Mouse (Mus musculus) midbrain, embryonic 16.5 days (tissue): ENCODE data around the gene Sdhaf1. TPM values are rescaled to one million over a fixed set of nuclear protein-coding genes. Genes with fewer than 3 reads are reported as not detected.

ENCODE experiments used
- ATAC-seq: fragments of 200-750 bp; cut with Nextera tagmentation; 2 replicates; pipeline ENCODE4 v1.8.0; 2017; ENCODE audit warnings: moderate TSS enrichment
- H3K27ac ChIP-seq: fragments of 300-500 bp; sonication (generic); 2 replicates; pipeline ENCODE4 v1.5.1; 2014; ENCODE audit warnings: mild to moderate bottlenecking, low read length, mixed read lengths
- H3K27me3 ChIP-seq: fragments of 300-500 bp; sonication (generic); 2 replicates; pipeline ENCODE4 v1.6.1; 2014; ENCODE audit warnings: low read depth, low read length, mixed read lengths; ENCODE audit not compliant: control insufficient read depth, insufficient read depth
- H3K36me3 ChIP-seq: fragments of 300-500 bp; sonication (generic); 2 replicates; pipeline ENCODE4 v1.6.1; 2014; ENCODE audit warnings: mild to moderate bottlenecking, low read length, moderate library complexity, mixed read lengths; ENCODE audit not compliant: control insufficient read depth, insufficient read depth
- H3K4me1 ChIP-seq: fragments of 300-500 bp; sonication (generic); 2 replicates; pipeline ENCODE4 v1.6.1; 2014; ENCODE audit warnings: mild to moderate bottlenecking, low read length, mixed read lengths; ENCODE audit not compliant: control insufficient read depth, insufficient read depth
- H3K4me2 ChIP-seq: fragments of 300-500 bp; sonication (generic); 2 replicates; pipeline ENCODE4 v1.6.1; 2014; ENCODE audit warnings: mild to moderate bottlenecking, low read length, mixed read lengths
- H3K4me3 ChIP-seq: fragments of 300-500 bp; sonication (generic); 2 replicates; pipeline ENCODE4 v1.5.1; 2014; ENCODE audit warnings: low read depth, mild to moderate bottlenecking, low read length, moderate library complexity, mixed read lengths
- H3K9ac ChIP-seq: fragments of 300-500 bp; sonication (generic); 2 replicates; pipeline ENCODE4 v1.6.1; 2014; ENCODE audit warnings: low read depth, low read length, mixed read lengths
- H3K9me3 ChIP-seq: fragments of 300-500 bp; sonication (generic); replicated peaks from 2 replicates; pipeline ENCODE4 v1.6.1; 2014; ENCODE audit warnings: mild to moderate bottlenecking, low read length, mixed read lengths; ENCODE audit not compliant: control insufficient read depth, poor library complexity, severe bottlenecking
- WGBS: fragments of 180-500 bp; shearing (Covaris S2); extraction: QIAGEN DNeasy Blood & Tissue Kit; methylation state at CpG from one replicate; pipeline ENCODE4 v1.1.7; 2014; 5-methylcytosine and 5-hydroxymethylcytosine counted together
- polyA plus RNA-seq: library from polyadenylated mRNA; unstranded; fragments of >200 nt; fragmentation: Nextera tagmentation; extraction: Ambion mirVana; gene quantifications from 2 replicates; pipeline ENCODE4 v1.2.1, GENCODE M21; 2015

The Sdhaf1 gene
- polyA plus RNA-seq, 1 experiment from 2014 or later: 16.9 TPM

DNA sequence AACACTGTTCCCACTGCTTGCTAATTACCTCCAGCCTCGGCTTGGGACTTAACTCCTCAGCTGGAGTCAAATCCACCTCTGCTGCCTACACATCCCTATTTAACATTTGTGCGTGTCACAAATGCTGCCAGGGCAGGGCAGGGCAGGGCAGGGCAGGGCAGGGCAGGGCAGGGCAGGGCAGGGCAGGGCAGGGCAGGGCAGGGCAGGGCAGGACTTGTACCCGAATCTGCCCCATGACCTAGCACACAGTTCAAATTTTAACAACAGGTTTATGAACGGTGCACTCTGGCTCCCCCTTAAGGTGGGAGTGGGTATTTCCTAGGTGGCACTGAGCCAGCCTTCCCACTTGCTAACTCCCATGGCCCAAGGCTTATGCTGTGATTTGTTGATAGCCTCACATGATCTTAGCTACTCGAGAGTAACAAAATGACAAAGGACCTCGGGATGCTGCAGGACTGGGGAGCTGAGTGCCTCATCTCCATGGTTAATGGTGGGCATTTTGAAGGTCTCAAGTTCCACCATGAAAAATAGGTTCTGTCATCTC lies 29.7 kb upstream of the Sdhaf1 start:
- no peak overlapping the region for H3K4me3 ChIP-seq
- no peak overlapping the region for H3K27ac ChIP-seq
- peaks cover 8% of the 10 kb centered on the region; the same call in 1 of the 2 replicates for H3K36me3 ChIP-seq
- ATAC-seq: no peak
- no peak overlapping the region for H3K9ac ChIP-seq
- no peak overlapping the region for H3K4me2 ChIP-seq
- WGBS: 21% methylated on average over 6 of the region's 6 CpGs
- H3K27me3 ChIP-seq: peaks cover 7% of the 10 kb centered on the region; the same call in 1 of the 2 replicates
- H3K4me1 ChIP-seq: peaks cover 13% of the 10 kb centered on the region
- H3K9me3 ChIP-seq: no peaks in the 10 kb centered on the region

DNA sequence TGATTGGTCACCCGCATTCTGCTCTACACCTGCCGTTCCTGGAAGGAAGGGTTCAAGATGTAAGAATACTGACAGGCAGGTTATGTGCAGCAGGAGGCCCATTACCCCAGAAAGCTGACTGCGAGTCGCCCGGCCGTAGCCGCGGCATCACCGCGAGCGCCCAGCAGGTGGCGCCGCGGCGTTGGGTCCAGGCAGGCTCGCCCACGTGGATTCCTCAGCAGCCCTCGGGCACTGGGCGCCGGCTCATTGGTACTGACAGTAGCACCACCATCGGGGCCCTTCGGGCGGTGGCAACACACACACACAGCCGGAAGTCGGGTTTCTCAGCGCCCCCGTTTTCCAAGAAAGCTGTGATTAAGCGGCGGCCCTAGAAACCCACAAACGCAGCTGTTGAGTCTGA lies 24.1 kb upstream of the Sdhaf1 start:
- Histone ChIP-seq H3K9ac (peak overlapping the region; percentile 27; the same call in 1 of the 2 replicates), H3K4me1 (no peaks in the 10 kb centered on the region), H3K4me2 (peak overlapping the region; percentile 56), H3K27ac (no peak overlapping the region), H3K36me3 (no peaks in the 10 kb centered on the region; the same call in 1 of the 2 replicates), H3K9me3 (no peaks in the 10 kb centered on the region), H3K4me3 (peak overlapping the region; percentile 25), H3K27me3 (peaks cover 33% of the 10 kb centered on the region)
- peak; percentile 70; the same call in 1 of the 2 replicates for ATAC-seq
- 2% methylated on average over 30 of the region's 30 CpGs for WGBS

DNA sequence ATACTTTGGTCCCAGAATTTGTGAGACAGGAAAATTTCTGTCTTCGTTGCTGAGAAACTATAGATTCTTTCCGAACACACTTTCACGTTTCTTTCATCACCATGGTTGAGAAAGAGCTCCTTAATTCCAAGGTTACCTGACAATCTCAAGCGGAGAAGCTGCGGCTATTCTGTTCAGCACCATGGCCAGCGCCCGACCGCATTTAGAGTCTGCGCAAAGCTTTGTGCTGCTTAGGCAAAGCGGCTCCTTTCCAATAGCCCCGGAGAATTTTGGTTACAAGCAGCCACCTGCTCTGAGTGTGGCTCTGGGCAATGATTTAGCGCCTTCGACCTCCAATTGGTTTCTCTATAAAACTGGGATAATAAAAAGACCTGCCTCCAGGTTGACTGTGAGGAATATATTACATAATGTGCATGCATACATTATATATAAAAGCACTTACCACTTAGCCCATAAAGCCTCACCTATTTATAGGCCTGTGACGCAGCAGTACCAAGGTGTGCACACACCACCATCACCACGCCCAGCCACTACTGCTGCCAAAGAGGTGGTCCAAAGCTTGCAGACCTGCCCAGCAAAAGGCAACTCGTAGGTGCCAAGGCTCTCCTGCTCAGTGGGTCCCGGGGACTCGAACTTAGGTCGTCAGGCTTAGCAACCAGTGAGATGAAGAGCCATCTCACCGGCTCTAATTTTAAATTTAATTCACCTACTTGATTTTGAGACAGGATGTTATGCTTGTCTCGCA lies 23.1 kb upstream of the Sdhaf1 start:
- Histone ChIP-seq H3K9me3 (no peaks in the 10 kb centered on the region), H3K36me3 (no peaks in the 10 kb centered on the region), H3K4me2 (no peak overlapping the region), H3K4me1 (no peaks in the 10 kb centered on the region), H3K4me3 (no peak overlapping the region), H3K9ac (no peak overlapping the region), H3K27me3 (peaks cover 33% of the 10 kb centered on the region), H3K27ac (no peak overlapping the region)
- ATAC-seq: no peak
- 33% methylated on average over 21 of the region's 21 CpGs for WGBS

DNA sequence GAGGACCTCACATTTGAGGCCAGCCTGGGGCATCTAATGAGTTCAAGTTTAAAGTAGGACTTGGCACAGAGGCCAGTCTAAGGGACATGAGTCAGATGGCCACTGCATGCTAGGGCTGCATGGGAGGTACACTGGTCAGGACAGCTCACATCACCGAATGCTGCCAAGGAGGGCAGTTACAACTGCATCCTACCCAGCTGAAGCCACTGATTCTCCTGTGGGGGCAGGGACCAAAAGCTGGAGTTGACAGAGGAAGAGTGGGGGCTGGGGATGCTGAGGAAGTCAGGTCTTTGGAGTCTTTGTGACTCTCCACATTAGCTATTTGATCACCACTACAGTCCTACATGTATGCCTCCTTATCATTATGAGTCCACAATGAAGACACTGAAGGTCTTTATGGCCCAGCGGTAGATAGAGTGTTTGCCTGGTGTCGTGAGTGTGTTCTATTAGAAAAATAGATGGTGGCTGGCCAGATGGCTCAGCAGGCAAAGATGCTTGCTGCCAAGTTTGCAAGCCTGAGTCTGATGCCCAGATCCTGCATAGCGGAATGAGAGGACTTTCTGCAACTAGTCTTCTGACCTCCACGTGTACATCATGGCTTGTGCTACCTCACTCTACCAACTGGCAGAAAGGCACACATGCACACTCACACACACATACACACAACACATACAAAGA lies 15.9 kb upstream of the Sdhaf1 start:
- H3K27ac ChIP-seq: no peak overlapping the region
- 63% methylated on average over 5 of the region's 5 CpGs for WGBS
- H3K4me2 ChIP-seq: no peak overlapping the region
- no peaks in the 10 kb centered on the region for H3K9me3 ChIP-seq
- H3K9ac ChIP-seq: no peak overlapping the region
- 0 out of 2 replicates have a peak, but pooled peaks cover 5% of the 10 kb centered on the region for H3K4me1 ChIP-seq
- no peak overlapping the region for H3K4me3 ChIP-seq
- H3K27me3 ChIP-seq: peaks cover 24% of the 10 kb centered on the region
- no peak for ATAC-seq
- H3K36me3 ChIP-seq: no peaks in the 10 kb centered on the region

DNA sequence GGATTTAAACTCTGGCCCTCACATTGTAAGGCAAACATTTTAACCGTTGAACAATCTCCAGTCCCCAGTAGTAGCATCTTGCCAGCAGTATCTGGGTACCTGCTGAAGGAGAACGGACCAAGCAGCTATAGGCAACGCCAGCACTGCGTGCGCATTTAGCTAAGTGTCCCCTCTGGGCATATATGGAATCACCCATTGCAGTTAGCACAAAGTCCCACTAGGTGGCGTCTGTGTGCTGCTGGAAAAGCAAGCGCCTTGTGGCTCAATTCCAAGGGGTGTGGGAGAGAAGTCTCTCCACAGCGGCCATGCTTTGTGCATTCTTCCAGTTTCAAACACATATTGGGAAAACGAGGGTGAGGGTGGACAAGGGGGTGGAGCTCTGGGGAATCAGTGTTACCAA lies 12.7 kb upstream of the Sdhaf1 start:
- H3K4me3 ChIP-seq: no peak overlapping the region
- peaks cover 17% of the 10 kb centered on the region for H3K27me3 ChIP-seq
- no peak overlapping the region for H3K27ac ChIP-seq
- ATAC-seq: peak; percentile 26; the same call in 1 of the 2 replicates
- 0 out of 2 replicates have a peak overlapping the region, but pooled peaks have one; percentile 33 for H3K9ac ChIP-seq
- H3K36me3 ChIP-seq: no peaks in the 10 kb centered on the region
- H3K4me1 ChIP-seq: peaks cover 10% of the 10 kb centered on the region
- WGBS: 2% methylated on average over 9 of the region's 9 CpGs
- no peaks in the 10 kb centered on the region for H3K9me3 ChIP-seq
- H3K4me2 ChIP-seq: peak overlapping the region; percentile 27; the same call in 1 of the 2 replicates

DNA sequence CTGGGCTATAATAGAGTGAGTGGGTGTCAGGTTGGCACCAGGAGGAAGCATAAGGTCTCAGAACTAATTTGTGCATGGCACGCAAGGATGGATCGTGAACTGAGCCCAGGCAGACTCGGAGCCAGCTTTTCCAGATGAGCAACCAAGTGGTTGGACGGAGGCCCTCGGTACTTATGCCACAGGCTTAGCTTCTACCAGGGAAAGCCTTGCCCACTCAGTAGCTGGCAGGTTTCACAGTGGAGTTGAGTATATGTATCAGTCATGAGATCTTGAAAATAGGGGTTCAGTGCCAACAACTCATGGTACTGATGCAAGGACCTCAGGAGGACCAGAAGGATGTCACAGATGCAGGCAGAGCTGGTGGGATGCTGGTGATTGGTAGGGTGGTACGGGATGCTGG lies 12.0 kb upstream of the Sdhaf1 start:
- no peak overlapping the region for H3K27ac ChIP-seq
- H3K9me3 ChIP-seq: no peaks in the 10 kb centered on the region
- no peaks in the 10 kb centered on the region for H3K36me3 ChIP-seq
- H3K9ac ChIP-seq: no peak overlapping the region
- H3K4me1 ChIP-seq: peaks cover 12% of the 10 kb centered on the region
- no peak for ATAC-seq
- H3K27me3 ChIP-seq: peaks cover 17% of the 10 kb centered on the region
- WGBS: 77% methylated on average over 6 of the region's 6 CpGs
- no peak overlapping the region for H3K4me3 ChIP-seq
- no peak overlapping the region for H3K4me2 ChIP-seq

DNA sequence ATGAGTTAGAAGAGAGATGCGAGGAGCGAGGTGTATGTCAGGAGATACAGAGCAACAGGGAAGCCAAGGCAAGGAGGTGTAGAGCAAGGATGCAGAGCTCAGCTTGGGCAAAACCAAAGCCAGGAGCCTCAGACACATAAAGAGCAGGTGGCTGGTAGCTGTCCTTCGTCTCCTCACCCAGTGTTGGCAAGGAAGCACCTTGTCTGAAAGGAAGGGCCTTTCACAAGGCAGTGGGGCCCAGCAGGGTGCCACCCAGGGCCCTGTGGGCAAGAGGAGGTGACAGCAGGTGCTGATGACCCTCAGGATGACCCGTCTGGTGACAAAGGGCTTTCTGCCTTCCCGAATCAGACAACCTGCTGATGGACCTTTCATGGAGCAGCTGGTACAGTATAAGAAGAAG lies 10.9 kb upstream of the Sdhaf1 start:
- ATAC-seq: no peak
- Histone ChIP-seq H3K27ac (no peak overlapping the region), H3K4me1 (peaks cover 12% of the 10 kb centered on the region), H3K4me2 (no peak overlapping the region), H3K9me3 (no peaks in the 10 kb centered on the region), H3K9ac (no peak overlapping the region), H3K27me3 (peaks cover 17% of the 10 kb centered on the region), H3K36me3 (no peaks in the 10 kb centered on the region), H3K4me3 (no peak overlapping the region)
- WGBS: 66% methylated on average over 5 of the region's 5 CpGs

DNA sequence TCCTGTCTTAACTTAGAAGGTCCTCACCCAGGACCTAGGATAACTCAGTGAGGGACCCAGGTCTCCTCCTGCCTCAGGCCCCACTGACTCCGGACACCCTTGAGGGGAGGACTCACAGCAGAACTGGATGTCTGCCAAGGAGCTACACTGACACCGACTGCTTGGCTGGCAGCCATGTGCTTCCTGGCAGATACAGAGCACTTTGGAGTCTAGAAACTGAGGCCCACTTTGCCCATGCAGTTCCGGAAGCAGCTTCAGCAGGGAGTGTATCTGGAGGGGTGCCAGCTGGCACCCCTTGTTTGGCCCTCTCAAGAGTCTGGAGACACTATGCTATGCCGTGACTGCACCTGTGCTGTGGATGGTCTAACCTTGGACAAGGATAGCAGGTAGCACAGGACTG lies 9.7 kb upstream of the Sdhaf1 start:
- H3K9me3 ChIP-seq: no peaks in the 10 kb centered on the region
- no peaks in the 10 kb centered on the region for H3K36me3 ChIP-seq
- no peak overlapping the region for H3K4me2 ChIP-seq
- peaks cover 15% of the 10 kb centered on the region for H3K27me3 ChIP-seq
- no peak overlapping the region for H3K4me3 ChIP-seq
- H3K27ac ChIP-seq: no peak overlapping the region
- no peak overlapping the region for H3K9ac ChIP-seq
- ATAC-seq: no peak
- peaks cover 12% of the 10 kb centered on the region for H3K4me1 ChIP-seq
- 40% methylated on average over 4 of the region's 4 CpGs for WGBS
